8 mouse cellular contexts compared by ENCODE assay signal in genomic region chr10:4432996-4433755, GRCm38 (mm10). TPM values are rescaled to one million over a fixed set of nuclear protein-coding genes. Genes with fewer than 3 reads are reported as not detected.
DNase-seq lines count a peak whose midpoint lies in the region; ATAC-seq and TF ChIP-seq lines count a peak whose summit lies in the region.

No protein-coding gene starts in this region.

- H3K9ac ChIP-seq in hindbrain, embryonic 15.5 days = peak overlapping the region; percentile 57
- H3K9ac ChIP-seq in liver, postnatal 0 days (replicated peaks) = peak overlapping the region; percentile 86
- H3K9ac ChIP-seq in stomach, embryonic 16.5 days (ENCODE audit: low read length) = peak overlapping the region; percentile 72

- H3K36me3 ChIP-seq in thymus, adult 2 months (ENCODE audit: control insufficient read depth, insufficient read depth, low read length) = peaks cover 3% of the 10 kb centered on the region
- H3K36me3 ChIP-seq in hindbrain, embryonic 15.5 days = 0 out of 2 replicates have a peak, but pooled peaks cover 6% of the 10 kb centered on the region
- 0 out of 2 replicates have a peak, but pooled peaks cover 9% of the 10 kb centered on the region for H3K36me3 ChIP-seq in liver, postnatal 0 days (replicated peaks; ENCODE audit: insufficient read depth, low read length)
- peaks cover 3% of the 10 kb centered on the region for H3K36me3 ChIP-seq in stomach, embryonic 16.5 days (ENCODE audit: control insufficient read depth, insufficient read depth, low read length)

- WGBS in thymus, adult 2 months = 5% methylated on average over 19 of the region's 19 CpGs
- 10% methylated on average over 19 of the region's 19 CpGs for WGBS in hindbrain, embryonic 15.5 days
- WGBS in liver, postnatal 0 days (ENCODE audit: insufficient replicate concordance) = 6% methylated on average over 19 of the region's 19 CpGs
- WGBS in stomach, embryonic 16.5 days = 8% methylated on average over 19 of the region's 19 CpGs

- H3K9me3 ChIP-seq in hindbrain, embryonic 15.5 days = no peaks in the 10 kb centered on the region
- H3K9me3 ChIP-seq in liver, postnatal 0 days (ENCODE audit: low read length) = no peaks in the 10 kb centered on the region
- H3K9me3 ChIP-seq in stomach, embryonic 16.5 days (replicated peaks; ENCODE audit: control insufficient read depth, low read length) = no peaks in the 10 kb centered on the region

- H3K4me1 ChIP-seq in thymus, adult 2 months (replicated peaks; ENCODE audit: control insufficient read depth, insufficient read depth, low read length) = peaks cover 9% of the 10 kb centered on the region
- H3K4me1 ChIP-seq in hindbrain, embryonic 15.5 days (replicated peaks) = peaks cover 23% of the 10 kb centered on the region
- peaks cover 27% of the 10 kb centered on the region for H3K4me1 ChIP-seq in liver, postnatal 0 days (ENCODE audit: insufficient read depth)
- H3K4me1 ChIP-seq in stomach, embryonic 16.5 days (ENCODE audit: control insufficient read depth, insufficient read depth, low read length) = peaks cover 14% of the 10 kb centered on the region

- H3K27ac ChIP-seq in thymus, adult 2 months (ENCODE audit: control insufficient read depth, insufficient read depth, low read length) = peak overlapping the region; percentile 92
- peak overlapping the region; percentile 86 for H3K27ac ChIP-seq in hindbrain, embryonic 15.5 days (replicated peaks)
- H3K27ac ChIP-seq in liver, postnatal 0 days (ENCODE audit: low read depth) = peak overlapping the region; percentile 96
- peak overlapping the region; percentile 93 for H3K27ac ChIP-seq in stomach, embryonic 16.5 days (ENCODE audit: low read length)

- no peak for TF ChIP-seq EP300 in liver, postnatal 0 days (IDR thresholded peaks at IDR 0.05; ENCODE audit: low read depth)

- no peak for TF ChIP-seq CTCF in thymus, adult 2 months (IDR thresholded peaks at IDR 0.05; ENCODE audit: borderline replicate concordance, control insufficient read depth, extremely low read depth, insufficient read depth, low read length, poor library complexity)
- TF ChIP-seq CTCF in liver, postnatal 0 days (IDR thresholded peaks at IDR 0.05; ENCODE audit: low read depth) = peak; percentile 37

- peak overlapping the region; percentile 74 for H3K4me3 ChIP-seq in thymus, adult 2 months (ENCODE audit: control insufficient read depth, insufficient read depth, low read length)
- H3K4me3 ChIP-seq in hindbrain, embryonic 15.5 days = peak overlapping the region; percentile 64
- peak overlapping the region; percentile 68 for H3K4me3 ChIP-seq in liver, postnatal 0 days (ENCODE audit: low read depth, low read length)
- H3K4me3 ChIP-seq in stomach, embryonic 16.5 days (replicated peaks; ENCODE audit: low read length) = peak overlapping the region; percentile 64

- H3K4me2 ChIP-seq in hindbrain, embryonic 15.5 days = peak overlapping the region; percentile 82
- peak overlapping the region; percentile 90 for H3K4me2 ChIP-seq in liver, postnatal 0 days (ENCODE audit: low read depth, low read length)
- H3K4me2 ChIP-seq in stomach, embryonic 16.5 days (ENCODE audit: low read depth, low read length) = peak overlapping the region; percentile 55

- ATAC-seq in hindbrain, embryonic 15.5 days (ENCODE audit: low FRiP score, low read depth) = no peak
- no peak for ATAC-seq in liver, postnatal 0 days
- no peak for ATAC-seq in stomach, embryonic 16.5 days (ENCODE audit: insufficient read depth, low FRiP score)

- no peaks in the 10 kb centered on the region for H3K27me3 ChIP-seq in thymus, adult 2 months (ENCODE audit: control insufficient read depth, insufficient read depth, low read length)
- no peaks in the 10 kb centered on the region for H3K27me3 ChIP-seq in hindbrain, embryonic 15.5 days
- no peaks in the 10 kb centered on the region for H3K27me3 ChIP-seq in liver, postnatal 0 days (ENCODE audit: insufficient read depth, low read length)
- H3K27me3 ChIP-seq in stomach, embryonic 16.5 days (ENCODE audit: control insufficient read depth, insufficient read depth, low read length) = no peaks in the 10 kb centered on the region

- no peak for TF ChIP-seq POLR2A in thymus, adult 2 months (IDR thresholded peaks at IDR 0.05; ENCODE audit: control insufficient read depth, extremely low read depth, insufficient read depth, low read length, poor library complexity)

- DNase-seq in thymus, adult 2 months = peak; percentile 20
- DNase-seq in thymus, adult 18-20 months = no peak
- peak; percentile 5 for DNase-seq in embryo, embryonic 11.5 days (ENCODE audit: low read depth, low spot score)
- no peak for DNase-seq in liver, postnatal 0 days
- no peak for DNase-seq in layer of hippocampus, adult 11-12 months (ENCODE audit: low spot score)
- DNase-seq in layer of hippocampus, postnatal 36 days = no peak

RNA-seq across cellular contexts. Expression of gene Armt1, which starts 0.9 kb away (rescaled TPM):
- 22.1 and 23.1 TPM in 2 replicates for polyA plus RNA-seq in thymus, adult 2 months (2012; rRNA removed)
- 10.3 and 10.8 TPM in 2 replicates for polyA plus RNA-seq in hindbrain, embryonic 15.5 days (2015; fragmentation: Nextera tagmentation; extraction: Ambion mirVana)
- polyA plus RNA-seq in liver, postnatal 0 days (2015; fragmentation: Nextera tagmentation; extraction: Ambion mirVana) = 12.3 and 13.6 TPM in 2 replicates
- 15.3 and 16.3 TPM in 2 replicates for polyA plus RNA-seq in stomach, embryonic 16.5 days (2015; fragmentation: Nextera tagmentation; extraction: Ambion mirVana)
- total RNA-seq in layer of hippocampus, postnatal 36 days (2021) = 10 to 100 TPM; 24.8 to 25.1 TPM

RNA-seq across cellular contexts. Expression of gene Rmnd1, which starts 1.0 kb away (rescaled TPM):
- polyA plus RNA-seq in thymus, adult 2 months (2012; rRNA removed) = 32.2 and 43.6 TPM in 2 replicates
- 47.0 and 49.1 TPM in 2 replicates for polyA plus RNA-seq in hindbrain, embryonic 15.5 days (2015; fragmentation: Nextera tagmentation; extraction: Ambion mirVana)
- polyA plus RNA-seq in liver, postnatal 0 days (2015; fragmentation: Nextera tagmentation; extraction: Ambion mirVana) = 15.6 and 16.6 TPM in 2 replicates
- polyA plus RNA-seq in stomach, embryonic 16.5 days (2015; fragmentation: Nextera tagmentation; extraction: Ambion mirVana) = 43.1 and 44.3 TPM in 2 replicates
- total RNA-seq in layer of hippocampus, postnatal 36 days (2021) = 10 to 100 TPM; 39.5 to 40.6 TPM

RNA-seq across cellular contexts. Expression of gene Zbtb2, which starts 45.3 kb away (rescaled TPM):
- 32.8 and 37.9 TPM in 2 replicates for polyA plus RNA-seq in thymus, adult 2 months (2012; rRNA removed)
- polyA plus RNA-seq in hindbrain, embryonic 15.5 days (2015; fragmentation: Nextera tagmentation; extraction: Ambion mirVana) = 14.9 and 15.0 TPM in 2 replicates
- 3.1 TPM in 2 replicates for polyA plus RNA-seq in liver, postnatal 0 days (2015; fragmentation: Nextera tagmentation; extraction: Ambion mirVana)
- 11.7 and 12.8 TPM in 2 replicates for polyA plus RNA-seq in stomach, embryonic 16.5 days (2015; fragmentation: Nextera tagmentation; extraction: Ambion mirVana)
- total RNA-seq in layer of hippocampus, postnatal 36 days (2021) = 10 to 100 TPM; 12.4 to 13.4 TPM

RNA-seq across cellular contexts. Expression of gene Ccdc170, which starts 49.1 kb away (rescaled TPM):
- polyA plus RNA-seq in thymus, adult 2 months (2012; rRNA removed) = 0.24 and 0.33 TPM in 2 replicates
- 0.24 and 0.32 TPM in 2 replicates for polyA plus RNA-seq in hindbrain, embryonic 15.5 days (2015; fragmentation: Nextera tagmentation; extraction: Ambion mirVana)
- polyA plus RNA-seq in liver, postnatal 0 days (2015; fragmentation: Nextera tagmentation; extraction: Ambion mirVana) = not detected in 2 replicates
- polyA plus RNA-seq in stomach, embryonic 16.5 days (2015; fragmentation: Nextera tagmentation; extraction: Ambion mirVana) = 0.12 and 0.35 TPM in 2 replicates
- total RNA-seq in layer of hippocampus, postnatal 36 days (2021) = under 1 TPM; 0.32 to 0.96 TPM

Comparison
In these comparisons a context has a peak if more than half of its experiments do, and no peak if none do; other contexts are left out.
1. DNase-seq: peak in thymus, adult 2 months (single experiment) and embryo, embryonic 11.5 days (single experiment); none in thymus, adult 18-20 months (0 of 2), liver, postnatal 0 days (single experiment), layer of hippocampus, adult 11-12 months (single experiment) and layer of hippocampus, postnatal 36 days (0 of 2).
2. Peak in every context shown above with its lines, with median percentiles within 50 percentile points of each other: H3K27ac ChIP-seq, H3K4me3 ChIP-seq, H3K4me2 ChIP-seq and H3K9ac ChIP-seq.